Mouse (Mus musculus): ENCODE results near the gene E130309D02Rik. TPM values are rescaled to one million over a fixed set of nuclear protein-coding genes. Genes with fewer than 3 reads are reported as not detected.

Gene E130309D02Rik
- 19.9 and 25.4 TPM in 2 replicates for polyA plus RNA-seq (2014; fragmentation: Nextera tagmentation; extraction: Ambion mirVana)

DNA sequence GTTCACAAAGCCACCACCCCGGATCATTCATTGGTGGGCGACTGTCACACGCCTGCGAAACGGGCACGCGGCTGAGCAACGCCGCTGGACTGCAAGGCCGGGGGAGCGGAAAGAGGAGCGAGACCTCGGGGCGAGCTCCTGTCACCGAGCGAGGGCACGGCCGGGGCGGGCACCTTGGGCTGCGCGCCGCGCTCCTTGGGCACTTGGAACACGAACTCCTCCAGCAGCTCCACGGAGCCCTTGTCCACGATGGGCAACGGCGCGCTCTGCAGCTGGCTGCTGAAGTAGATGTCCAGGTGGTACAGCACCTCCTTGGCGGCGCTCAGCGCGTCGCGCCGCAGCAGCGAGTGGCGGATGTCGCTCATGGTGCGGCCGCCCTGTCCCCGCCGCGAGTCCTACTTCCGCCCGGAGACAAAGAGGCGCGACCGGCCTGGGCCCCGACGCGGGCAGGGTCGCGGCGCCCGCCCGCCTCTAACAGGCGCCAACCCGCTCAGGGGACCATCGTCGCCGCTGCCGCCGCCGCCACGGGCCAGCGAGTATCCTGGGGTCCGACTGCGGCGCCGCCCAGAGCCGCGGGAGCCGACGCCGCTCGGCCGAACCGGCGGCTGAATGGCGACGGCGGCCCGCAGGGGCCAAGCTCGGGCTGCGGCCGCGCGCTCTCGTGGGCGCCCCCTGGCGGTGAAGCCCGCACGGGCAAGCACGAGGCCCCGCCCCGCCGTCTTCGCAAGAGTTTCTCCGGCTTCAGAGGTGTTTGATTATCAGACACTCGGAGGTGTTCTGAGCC is at the start of gene E130309D02Rik:
Gene E130309D02Rik, minus strand, starts transcription at position 631 of the 784 bp plus-strand sequence.
- ATAC-seq (replicated peaks; ENCODE audit: insufficient number of reproducible peaks, low FRiP score, low TSS enrichment), result peak; percentile 83
- under 1% methylated on average over 101 of the region's 101 CpGs for WGBS (ENCODE audit: insufficient replicate concordance)
- H3K36me3 ChIP-seq (ENCODE audit: control insufficient read depth, insufficient read depth, low read length), result peaks cover 23% of the 10 kb centered on the region

DNA sequence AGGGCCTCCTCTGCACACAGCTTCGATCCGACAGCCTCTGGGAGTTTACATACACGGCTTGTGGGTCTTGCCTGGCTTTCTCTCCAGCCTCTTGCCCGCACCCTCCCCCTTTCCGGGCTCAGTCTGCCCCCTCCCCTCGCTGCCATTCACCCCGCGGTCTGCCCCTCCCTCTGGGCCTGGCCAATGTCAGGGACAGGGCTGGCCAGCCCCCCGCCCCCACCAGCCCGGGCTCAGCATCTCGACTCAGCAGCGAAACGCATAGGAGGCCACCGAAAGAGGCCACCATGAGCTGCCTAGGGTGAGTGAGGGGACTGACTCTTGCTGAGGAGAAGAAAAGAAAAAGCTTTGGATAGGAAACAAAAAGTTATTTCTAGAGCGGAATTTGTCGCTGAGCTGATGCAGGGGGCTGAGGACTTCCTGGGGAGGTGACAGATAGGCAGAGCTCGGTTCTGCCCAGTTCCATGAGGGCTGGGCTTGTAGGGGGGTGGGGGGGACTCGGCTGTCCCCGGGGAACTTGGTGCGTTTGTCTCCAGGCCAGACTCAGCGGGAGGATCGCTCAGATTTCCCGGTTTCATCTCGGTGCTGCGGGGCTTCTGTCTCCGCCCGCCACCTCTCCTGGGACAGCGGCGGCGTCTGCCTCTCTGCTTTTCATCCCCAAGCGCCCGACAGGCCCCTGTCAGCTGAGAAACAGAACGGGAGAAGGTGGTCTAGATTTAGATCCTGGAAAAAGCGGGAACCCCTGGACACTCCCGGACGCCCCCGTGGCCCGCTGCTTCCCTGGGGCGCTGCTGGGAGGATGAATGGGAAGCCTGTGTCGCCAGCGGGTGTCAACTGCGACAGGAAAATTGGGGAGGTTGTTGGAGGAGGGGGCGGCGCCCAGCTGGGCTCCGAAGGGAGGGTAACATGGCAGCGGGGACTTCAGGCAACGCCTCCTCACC is 48.8 kb upstream of the E130309D02Rik start:
- Histone ChIP-seq H3K9ac (ENCODE audit: low read depth, low read length) (peak overlapping the region; percentile 69), H3K4me1 (ENCODE audit: control insufficient read depth, insufficient read depth, low read length) (0 out of 2 replicates have a peak, but pooled peaks cover 2% of the 10 kb centered on the region), H3K27ac (ENCODE audit: low read depth, low read length) (no peak overlapping the region), H3K27me3 (ENCODE audit: control insufficient read depth, insufficient read depth, low read length) (peaks cover 27% of the 10 kb centered on the region), H3K36me3 (ENCODE audit: control insufficient read depth, insufficient read depth, low read length) (no peaks in the 10 kb centered on the region), H3K4me2 (peak overlapping the region; percentile 96), H3K9me3 (replicated peaks; ENCODE audit: control insufficient read depth, low read length) (no peaks in the 10 kb centered on the region), H3K4me3 (ENCODE audit: low read depth, low read length) (peak overlapping the region; percentile 59)
- WGBS (ENCODE audit: insufficient replicate concordance), result under 1% methylated on average over 47 of the region's 47 CpGs
- no peak; the same call in 1 of the 2 replicates for ATAC-seq (replicated peaks; ENCODE audit: insufficient number of reproducible peaks, low FRiP score, low TSS enrichment)

More for the DNA sequence above, at the start of gene E130309D02Rik:
- Histone ChIP-seq H3K27me3 (ENCODE audit: control insufficient read depth, insufficient read depth, low read length) (no peaks in the 10 kb centered on the region), H3K4me3 (ENCODE audit: low read depth, low read length) (peak within 1 kb of the TSS; percentile 75), H3K9ac (ENCODE audit: low read depth, low read length) (peak within 1 kb of the TSS; percentile 92), H3K4me1 (ENCODE audit: control insufficient read depth, insufficient read depth, low read length) (peaks cover 13% of the 10 kb centered on the region), H3K9me3 (replicated peaks; ENCODE audit: control insufficient read depth, low read length) (no peaks in the 10 kb centered on the region), H3K4me2 (peak within 1 kb of the TSS; percentile 92), H3K27ac (ENCODE audit: low read depth, low read length) (peak within 1 kb of the TSS; percentile 88)

- H3K36me3 ChIP-seq (ENCODE audit: control insufficient read depth, insufficient read depth, low read length), result no peaks in the 10 kb centered on the region
- ATAC-seq (replicated peaks; ENCODE audit: insufficient number of reproducible peaks, low FRiP score, low TSS enrichment), result no peak
- no peak overlapping the region for H3K4me3 ChIP-seq (ENCODE audit: low read depth, low read length)
- 0 out of 2 replicates have a peak, but pooled peaks cover 2% of the 10 kb centered on the region for H3K4me1 ChIP-seq (ENCODE audit: control insufficient read depth, insufficient read depth, low read length)
- peaks cover 31% of the 10 kb centered on the region for H3K27me3 ChIP-seq (ENCODE audit: control insufficient read depth, insufficient read depth, low read length)
- no peak overlapping the region for H3K27ac ChIP-seq (ENCODE audit: low read depth, low read length)
- no peak overlapping the region for H3K4me2 ChIP-seq
- WGBS (ENCODE audit: insufficient replicate concordance), result 65% methylated on average over 7 of the region's 7 CpGs
- no peaks in the 10 kb centered on the region for H3K9me3 ChIP-seq (replicated peaks; ENCODE audit: control insufficient read depth, low read length)
- H3K9ac ChIP-seq (ENCODE audit: low read depth, low read length), result no peak overlapping the region
These were observed 46.3 kb upstream of the E130309D02Rik start for GRCm38 (mm10) chr5:143361428-143361827.

DNA sequence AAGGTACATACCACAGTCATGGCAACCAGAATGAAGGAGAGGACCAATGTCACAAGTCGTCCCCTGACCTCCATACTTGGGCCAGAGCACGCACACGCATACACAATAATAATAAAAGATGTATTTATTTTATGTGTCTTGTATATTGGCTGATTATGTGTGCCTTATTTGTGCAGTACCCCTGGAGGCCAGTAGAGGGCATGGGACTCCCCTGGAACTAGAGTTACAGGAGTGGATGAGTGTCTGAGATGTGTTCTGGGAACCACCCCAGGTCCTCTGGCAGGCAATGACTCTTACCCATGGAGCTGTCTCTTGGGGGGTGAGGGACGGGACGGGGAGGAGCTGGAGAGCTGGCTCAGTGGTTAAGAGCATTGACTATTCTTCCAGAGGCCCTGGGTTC is 44.8 kb upstream of the E130309D02Rik start:
- no peaks in the 10 kb centered on the region for H3K36me3 ChIP-seq (ENCODE audit: control insufficient read depth, insufficient read depth, low read length)
- H3K4me1 ChIP-seq (ENCODE audit: control insufficient read depth, insufficient read depth, low read length), result 0 out of 2 replicates have a peak, but pooled peaks cover 2% of the 10 kb centered on the region
- 58% methylated on average over 5 of the region's 5 CpGs for WGBS (ENCODE audit: insufficient replicate concordance)
- no peaks in the 10 kb centered on the region for H3K9me3 ChIP-seq (replicated peaks; ENCODE audit: control insufficient read depth, low read length)
- peaks cover 27% of the 10 kb centered on the region for H3K27me3 ChIP-seq (ENCODE audit: control insufficient read depth, insufficient read depth, low read length)
- no peak overlapping the region for H3K9ac ChIP-seq (ENCODE audit: low read depth, low read length)
- no peak overlapping the region for H3K27ac ChIP-seq (ENCODE audit: low read depth, low read length)
- H3K4me2 ChIP-seq, result no peak overlapping the region
- no peak for ATAC-seq (replicated peaks; ENCODE audit: insufficient number of reproducible peaks, low FRiP score, low TSS enrichment)
- H3K4me3 ChIP-seq (ENCODE audit: low read depth, low read length), result no peak overlapping the region

DNA sequence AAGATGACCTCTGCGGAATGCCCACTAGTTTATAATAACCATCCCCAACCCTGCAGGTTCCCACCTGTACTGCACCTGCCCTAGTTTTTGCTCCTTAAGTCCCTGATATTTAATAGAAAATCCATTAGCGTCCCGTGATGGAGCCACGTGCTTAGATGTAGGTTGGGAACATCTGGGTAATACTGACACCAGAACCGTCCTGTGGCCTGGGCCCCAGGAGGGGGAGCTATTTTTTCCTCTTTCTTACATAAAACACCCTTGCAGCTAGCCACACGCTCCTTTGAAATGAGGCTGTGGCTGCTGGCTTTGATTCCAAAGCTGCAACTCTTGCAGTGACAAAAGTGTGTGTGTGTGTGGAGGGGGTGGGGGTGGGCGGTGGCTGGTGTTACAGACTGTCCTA is 44.1 kb upstream of the E130309D02Rik start:
- H3K27ac ChIP-seq (ENCODE audit: low read depth, low read length), result no peak overlapping the region
- no peak overlapping the region for H3K9ac ChIP-seq (ENCODE audit: low read depth, low read length)
- 28% methylated on average over 7 of the region's 7 CpGs for WGBS (ENCODE audit: insufficient replicate concordance)
- no peaks in the 10 kb centered on the region for H3K9me3 ChIP-seq (replicated peaks; ENCODE audit: control insufficient read depth, low read length)
- peaks cover 27% of the 10 kb centered on the region for H3K27me3 ChIP-seq (ENCODE audit: control insufficient read depth, insufficient read depth, low read length)
- H3K4me1 ChIP-seq (ENCODE audit: control insufficient read depth, insufficient read depth, low read length), result no peaks in the 10 kb centered on the region
- H3K4me3 ChIP-seq (ENCODE audit: low read depth, low read length), result no peak overlapping the region
- H3K36me3 ChIP-seq (ENCODE audit: control insufficient read depth, insufficient read depth, low read length), result no peaks in the 10 kb centered on the region
- H3K4me2 ChIP-seq, result no peak overlapping the region
- no peak for ATAC-seq (replicated peaks; ENCODE audit: insufficient number of reproducible peaks, low FRiP score, low TSS enrichment)

DNA sequence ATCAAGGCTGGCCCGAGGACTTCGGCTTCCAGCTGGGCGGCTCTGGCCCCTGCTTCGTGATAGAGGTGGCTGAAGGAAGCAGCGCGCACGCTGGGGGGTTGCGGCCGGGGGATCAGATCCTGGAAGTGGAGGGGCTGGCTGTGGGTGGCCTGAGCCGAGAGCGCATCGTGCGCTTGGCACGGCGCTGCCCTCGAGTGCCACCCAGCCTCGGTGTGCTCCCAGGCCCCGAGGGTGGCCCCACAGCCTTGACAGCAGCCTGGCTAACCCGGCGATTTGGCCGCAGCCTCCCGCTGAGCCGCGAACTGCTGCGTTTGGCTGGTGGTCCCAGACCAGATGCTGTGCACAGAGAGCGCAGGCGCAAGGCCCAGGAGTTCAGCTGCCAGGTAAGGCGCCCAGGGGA is 42.4 kb upstream of the E130309D02Rik start:
- peak overlapping the region; percentile 46 for H3K9ac ChIP-seq (ENCODE audit: low read depth, low read length)
- peaks cover 27% of the 10 kb centered on the region for H3K27me3 ChIP-seq (ENCODE audit: control insufficient read depth, insufficient read depth, low read length)
- peak overlapping the region; percentile 24 for H3K4me3 ChIP-seq (ENCODE audit: low read depth, low read length)
- whole genome bisulfite sequencing (ENCODE audit: insufficient replicate concordance), result 3% methylated on average over 27 of the region's 28 CpGs
- H3K4me1 ChIP-seq (ENCODE audit: control insufficient read depth, insufficient read depth, low read length), result no peaks in the 10 kb centered on the region
- peak overlapping the region; percentile 64 for H3K4me2 ChIP-seq
- no peak overlapping the region for H3K27ac ChIP-seq (ENCODE audit: low read depth, low read length)
- no peaks in the 10 kb centered on the region for H3K36me3 ChIP-seq (ENCODE audit: control insufficient read depth, insufficient read depth, low read length)
- peaks cover 2% of the 10 kb centered on the region for H3K9me3 ChIP-seq (replicated peaks; ENCODE audit: control insufficient read depth, low read length)
- no peak; the same call in 1 of the 2 replicates for ATAC-seq (replicated peaks; ENCODE audit: insufficient number of reproducible peaks, low FRiP score, low TSS enrichment)

GRCm38 (mm10) chr5:143356686-143357388 is 41.7 kb upstream of the E130309D02Rik start, which contains the start of gene Grid2ip:
Gene Grid2ip (plus strand): TSS chr5:143357338.
- Histone ChIP-seq H3K4me3 (ENCODE audit: low read depth, low read length) (peak within 1 kb of the TSS; percentile 24), H3K9me3 (replicated peaks; ENCODE audit: control insufficient read depth, low read length) (peaks cover 3% of the 10 kb centered on the region), H3K36me3 (ENCODE audit: control insufficient read depth, insufficient read depth, low read length) (no peaks in the 10 kb centered on the region), H3K9ac (ENCODE audit: low read depth, low read length) (peak within 1 kb of the TSS; percentile 46), H3K4me1 (ENCODE audit: control insufficient read depth, insufficient read depth, low read length) (no peaks in the 10 kb centered on the region), H3K27ac (ENCODE audit: low read depth, low read length) (no peak within 1 kb of the TSS), H3K27me3 (ENCODE audit: control insufficient read depth, insufficient read depth, low read length) (peaks cover 27% of the 10 kb centered on the region), H3K4me2 (peak within 1 kb of the TSS; percentile 64)
- WGBS (ENCODE audit: insufficient replicate concordance), result 14% methylated on average over 17 of the region's 17 CpGs
- ATAC-seq (replicated peaks; ENCODE audit: insufficient number of reproducible peaks, low FRiP score, low TSS enrichment), result no peak; the same call in 1 of the 2 replicates

GRCm38 (mm10) chr5:143356017-143356416 is 40.9 kb upstream of the E130309D02Rik start:
- H3K27me3 ChIP-seq (ENCODE audit: control insufficient read depth, insufficient read depth, low read length), result peaks cover 27% of the 10 kb centered on the region
- no peak overlapping the region for H3K9ac ChIP-seq (ENCODE audit: low read depth, low read length)
- 27% methylated on average over 5 of the region's 5 CpGs for WGBS (ENCODE audit: insufficient replicate concordance)
- ATAC-seq (replicated peaks; ENCODE audit: insufficient number of reproducible peaks, low FRiP score, low TSS enrichment), result no peak
- peaks cover 3% of the 10 kb centered on the region for H3K9me3 ChIP-seq (replicated peaks; ENCODE audit: control insufficient read depth, low read length)
- no peak overlapping the region for H3K27ac ChIP-seq (ENCODE audit: low read depth, low read length)
- no peaks in the 10 kb centered on the region for H3K36me3 ChIP-seq (ENCODE audit: control insufficient read depth, insufficient read depth, low read length)
- no peak overlapping the region for H3K4me2 ChIP-seq
- no peaks in the 10 kb centered on the region for H3K4me1 ChIP-seq (ENCODE audit: control insufficient read depth, insufficient read depth, low read length)
- no peak overlapping the region for H3K4me3 ChIP-seq (ENCODE audit: low read depth, low read length)
